Mouse (Mus musculus) adrenal gland, postnatal 36 days (tissue): ENCODE measurements at regions not wholly inside any gene's neighbourhood (a gene's known extent, or its start where the extent isn't known, plus 50 kb on each side); places are given as distances from the start of the nearest gene placed in this dataset.

Experiments used
- DNase-seq, 2 experiments: peaks; one replicate each; pipeline ENCODE4 v3.0.0; 2021; ENCODE audit warnings: mixed read lengths in 1 of 2

DNA sequence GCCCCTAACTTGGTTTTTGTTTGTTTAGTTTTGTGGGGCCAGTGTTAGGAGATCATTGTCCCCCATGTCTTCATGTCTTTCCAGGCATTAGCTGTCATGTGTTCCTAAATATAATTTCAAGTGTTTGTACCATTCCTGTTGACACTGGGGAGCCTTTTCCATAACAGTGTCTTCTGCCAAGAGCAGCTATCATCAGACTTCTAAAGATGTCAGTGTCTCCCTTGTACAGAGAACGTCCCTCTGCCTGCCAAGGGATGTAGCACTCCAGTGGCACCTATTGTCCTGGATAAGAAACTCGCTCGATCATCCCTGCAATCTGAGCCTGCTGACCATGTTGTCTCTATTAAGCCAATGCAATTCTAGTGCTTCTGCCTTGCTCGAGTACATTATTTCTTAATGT lies 64.6 kb upstream of the Lhfpl2 start:
- DNase-seq: no peak

DNA sequence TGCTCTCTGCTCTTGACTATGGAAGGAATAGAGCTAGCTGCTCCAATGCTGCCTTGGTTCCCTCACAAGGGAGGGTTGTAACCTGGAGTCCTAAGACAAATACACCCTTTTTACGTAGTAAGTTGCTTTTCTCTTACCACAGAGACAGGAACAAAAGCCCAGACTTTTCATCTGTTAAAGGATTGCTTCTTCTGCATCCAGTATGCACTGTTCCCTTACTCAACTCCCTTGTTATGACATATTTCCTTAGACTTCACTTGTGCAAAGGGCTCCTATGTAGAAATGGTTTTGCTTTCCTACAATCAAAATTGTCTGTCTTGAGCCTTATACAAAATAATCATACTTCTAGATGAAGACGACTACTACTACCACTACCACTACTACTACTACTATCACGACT lies 62.2 kb upstream of the Lhfpl2 start:
- DNase-seq: no peak

DNA sequence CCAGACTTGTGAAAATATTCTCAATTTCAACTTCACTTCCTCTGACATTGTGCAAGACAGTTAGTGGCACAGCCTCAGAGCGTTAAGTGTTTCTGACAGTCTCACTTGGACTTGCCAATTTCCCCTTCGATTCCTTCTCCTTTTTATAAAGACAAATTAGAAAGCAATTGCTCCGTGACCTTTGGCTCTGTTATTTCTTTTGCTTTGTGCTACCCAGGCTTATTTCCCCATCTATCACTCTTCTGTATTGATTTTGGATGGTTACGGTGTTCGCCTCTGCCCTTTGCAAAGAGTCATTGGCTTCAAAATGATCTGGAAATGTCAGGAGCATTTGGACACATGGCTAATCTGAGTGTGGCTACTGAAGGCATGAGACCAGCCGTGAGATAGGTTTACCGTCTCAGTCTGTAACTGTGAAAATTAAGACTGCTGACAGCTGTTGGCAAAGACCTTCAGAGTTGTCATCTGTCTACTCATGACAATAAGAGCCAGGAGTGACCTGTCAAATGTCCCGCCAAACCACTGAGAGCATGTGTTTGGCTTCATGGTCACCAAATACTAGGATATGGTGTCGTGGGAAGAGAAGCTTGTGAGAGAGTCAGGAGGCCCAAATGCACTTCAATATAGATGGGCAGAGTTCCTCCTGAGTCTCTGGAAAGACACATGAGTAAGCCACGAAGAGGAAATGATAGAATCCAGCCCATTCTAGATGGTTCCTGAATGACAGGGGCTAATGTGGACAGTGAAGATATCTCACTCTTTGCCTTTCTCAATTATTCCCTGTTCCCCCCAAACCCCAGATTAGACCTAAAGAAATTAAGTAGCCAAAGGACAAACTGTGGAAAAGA lies 60.8 kb upstream of the Lhfpl2 start:
- no peak for DNase-seq

DNA sequence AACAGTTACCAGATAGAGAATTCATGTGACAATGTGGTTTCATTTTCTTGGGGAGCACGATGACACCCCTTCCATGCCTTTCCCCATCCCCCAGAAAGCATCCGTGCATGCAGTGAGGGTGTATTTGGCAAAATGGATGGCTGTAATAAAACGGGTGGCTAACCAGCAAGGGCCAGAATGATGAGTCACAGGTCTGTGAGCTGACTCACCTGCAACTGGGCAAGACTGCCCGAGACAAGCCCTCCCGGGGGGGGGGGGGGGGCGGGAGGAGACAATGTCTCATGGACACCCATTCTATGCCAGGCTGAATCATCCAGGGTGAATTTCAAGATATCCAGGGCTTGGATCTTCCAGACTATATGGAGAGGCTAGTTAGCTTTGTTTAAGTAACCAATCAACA lies 59.6 kb upstream of the Lhfpl2 start:
- DNase-seq: peak; percentile 77

DNA sequence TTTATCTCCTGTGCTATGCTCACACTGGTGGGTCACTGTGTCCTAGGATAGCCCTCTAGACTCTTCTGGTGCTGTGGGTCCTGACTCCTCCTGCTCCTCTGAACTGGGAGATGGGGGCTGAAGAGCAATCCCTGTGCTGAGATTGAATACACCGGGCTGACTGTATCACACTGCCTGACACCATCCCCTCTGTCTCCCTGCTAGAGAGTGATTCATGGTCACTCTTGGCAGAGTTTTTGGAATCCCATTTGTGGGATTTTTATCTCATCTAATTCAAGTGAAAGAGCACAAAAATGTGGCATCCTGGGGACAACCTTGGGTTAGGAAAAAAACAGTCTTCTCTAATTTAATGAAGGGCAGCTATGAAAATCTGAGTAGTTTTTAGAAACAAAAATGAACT lies 59.2 kb upstream of the Lhfpl2 start:
- peak; percentile 19 to 44 for DNase-seq

DNA sequence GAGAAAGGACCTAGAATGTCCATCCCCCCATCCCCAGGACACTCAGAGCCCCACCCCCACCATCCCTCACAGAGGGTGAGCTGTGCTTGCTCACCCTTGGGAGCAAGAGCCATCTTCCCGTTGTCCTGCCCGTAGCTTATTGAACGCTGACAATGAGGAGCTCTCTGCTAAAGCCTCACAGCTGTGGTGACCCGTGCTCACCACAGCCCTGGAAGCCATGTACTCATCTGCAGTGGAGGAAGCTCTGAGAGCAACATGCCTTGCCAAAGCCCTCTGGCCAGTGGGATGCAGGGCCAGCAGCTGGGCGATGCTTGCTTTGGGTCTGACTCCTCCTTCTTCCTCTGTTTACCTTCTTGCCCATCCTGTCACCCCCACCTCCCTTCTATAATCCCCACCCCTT lies 53.8 kb upstream of the Lhfpl2 start:
- DNase-seq: no peak

DNA sequence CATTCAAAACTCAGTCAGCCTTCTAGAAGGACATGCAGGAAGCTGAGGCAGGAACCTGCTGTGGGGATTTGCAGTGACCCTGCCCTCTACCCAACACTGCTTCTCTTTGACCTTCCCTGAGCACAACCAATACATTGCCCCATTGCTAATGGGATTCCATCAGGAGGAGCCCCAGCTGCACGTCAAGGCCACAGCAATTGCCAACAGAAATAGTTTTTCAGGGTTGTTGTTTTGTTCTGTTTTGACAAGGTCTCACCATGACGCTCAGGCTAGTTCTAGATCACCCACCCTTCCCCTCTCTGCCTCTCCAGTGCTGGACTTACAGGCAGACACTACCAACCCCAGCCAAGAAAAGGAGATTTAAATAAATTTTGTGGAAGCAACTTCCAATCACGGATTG lies 53.2 kb upstream of the Lhfpl2 start:
- no peak for DNase-seq

DNA sequence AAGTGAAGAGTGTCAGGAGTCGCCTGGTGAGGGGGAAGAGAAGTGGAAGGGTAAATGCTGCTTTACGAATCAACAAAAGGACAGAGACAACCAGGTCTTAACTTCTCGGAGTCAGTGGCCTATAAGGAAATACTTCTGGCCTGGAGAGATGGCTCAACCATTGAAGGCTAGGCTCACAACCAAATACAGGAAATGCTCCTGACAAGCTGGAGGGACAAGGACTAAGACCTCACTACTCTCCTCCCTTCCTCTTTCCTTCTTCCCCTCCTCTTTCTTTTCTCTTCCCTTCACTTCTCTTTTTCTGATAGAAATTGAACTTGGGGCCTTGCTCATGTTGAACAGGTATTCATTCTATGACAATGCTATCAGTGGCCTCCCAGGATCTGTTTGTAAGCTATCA lies 51.7 kb upstream of the Lhfpl2 start:
- no peak for DNase-seq
